Mouse (Mus musculus) G1E (cell line): ENCODE data around the gene Sppl2c.

Source experiments
- CTCF ChIP-seq: IDR thresholded peaks from 2 replicates; pipeline ENCODE4 v1.5.1; 2012; ENCODE audit warnings: low read depth, low read length, inconsistent platforms, mixed read lengths
- GATA1 ChIP-seq: IDR thresholded peaks from 2 replicates; pipeline ENCODE4 v1.6.1; 2012; ENCODE audit warnings: borderline replicate concordance, low read length, inconsistent platforms, mixed read lengths
- GATA2 ChIP-seq: IDR thresholded peaks from 2 replicates; pipeline ENCODE4 v1.6.1; 2012; ENCODE audit warnings: low read depth, low read length, inconsistent platforms, borderline replicate concordance
- POLR2AphosphoS5 ChIP-seq: IDR thresholded peaks from 2 replicates; pipeline ENCODE4 v1.6.1; 2012; ENCODE audit warnings: low read depth, low read length, inconsistent platforms; ENCODE audit not compliant: insufficient replicate concordance
- TAL1 ChIP-seq: conservative IDR thresholded peaks from 2 replicates; pipeline ENCODE4 v1.6.1; 2012; ENCODE audit warnings: low read depth, low read length, inconsistent platforms, mixed read lengths

- TF ChIP-seq CTCF = no peak
- TF ChIP-seq POLR2AphosphoS5 = no peak
- TF ChIP-seq TAL1 = no peak
- no peak for TF ChIP-seq GATA1
- TF ChIP-seq GATA2 = no peak
Measured at GRCm38 (mm10) chr11:104158260-104158907, 27.7 kb upstream of the Sppl2c start.
